Mouse (Mus musculus) layer of hippocampus, adult 2 months (tissue): ENCODE results near the gene Gdf3. TPM values are rescaled to one million over a fixed set of nuclear protein-coding genes. Genes with fewer than 3 reads are reported as not detected.
A peak's percentile ranks its signal among the peaks of the same experiment; 100 is the strongest.
"Not testable (repeated sequence)": the region's sequence is repeated elsewhere in the genome, so short reads cannot be mapped to it uniquely, and the experiment has no call there.

Experiments used
- DNase-seq, 2 experiments: peaks; one replicate each; pipeline ENCODE4 v3.0.0; 2022; ENCODE audit warnings: low spot score in 2 of 2
- H3K27ac ChIP-seq: fragments of 200-600 bp; 2 replicates; pipeline ENCODE4 v1.8.1; 2022
- H3K4me3 ChIP-seq: fragments of 200-600 bp; 2 replicates; pipeline ENCODE4 v1.8.1; 2022; ENCODE audit warnings: mild to moderate bottlenecking
- CTCF ChIP-seq: fragments of 200-600 bp; conservative IDR thresholded peaks from 2 replicates; pipeline ENCODE4 v1.8.1; 2022; ENCODE audit warnings: antibody characterized with exemption, mild to moderate bottlenecking, moderate library complexity
- long read RNA-seq, 2 experiments: library from polyadenylated mRNA; stranded (forward); transcript quantifications; one replicate each; pipeline ENCODE4 v2.0.0; 2021; ENCODE audit warnings: borderline mapping rate in 2 of 2
- total RNA-seq, 2 experiments: library from RNA; stranded (reverse); gene quantifications; 2 replicates each; pipeline ENCODE4 v1.2.3; 2021

The Gdf3 gene
- not detected for total RNA-seq
- long read RNA-seq, experiment 1: 0 reads
- long read RNA-seq, experiment 2: 0 reads

GRCm38 (mm10) chr6:122609771-122610170 lies at the start of gene Gdf3:
Gdf3 (minus strand) TSS chr6:122610087.
- no peak for DNase-seq
- TF ChIP-seq CTCF: no peak
- Histone ChIP-seq H3K4me3 (no peak within 1 kb of the TSS), H3K27ac (no peak within 1 kb of the TSS)

GRCm38 (mm10) chr6:122659567-122659966 lies 49.7 kb upstream of the Gdf3 start:
- DNase-seq: no peak
- no peak overlapping the region for H3K4me3 ChIP-seq
- no peak overlapping the region for H3K27ac ChIP-seq
- TF ChIP-seq CTCF: no peak

- no peak overlapping the region for H3K4me3 ChIP-seq
- no peak overlapping the region for H3K27ac ChIP-seq
- DNase-seq: no peak
- no peak for TF ChIP-seq CTCF
These were observed 47.7 kb upstream of the Gdf3 start for GRCm38 (mm10) chr6:122657630-122658029.

GRCm38 (mm10) chr6:122654301-122654700 lies 44.4 kb upstream of the Gdf3 start:
- no peak for TF ChIP-seq CTCF
- no peak for DNase-seq
- H3K4me3 ChIP-seq: no peak overlapping the region

GRCm38 (mm10) chr6:122650398-122650980 lies 40.6 kb upstream of the Gdf3 start:
- Histone ChIP-seq H3K27ac (no peak overlapping the region), H3K4me3 (no peak overlapping the region)
- TF ChIP-seq CTCF: no peak
- DNase-seq: no peak

More at GRCm38 (mm10) chr6:122654301-122654700, 44.4 kb upstream of the Gdf3 start:
- no peak overlapping the region for H3K27ac ChIP-seq

- Histone ChIP-seq H3K4me3 (no peak overlapping the region), H3K27ac (no peak overlapping the region)
- DNase-seq: no peak
- no peak for TF ChIP-seq CTCF
These were observed 40.0 kb upstream of the Gdf3 start for GRCm38 (mm10) chr6:122649903-122650302.

GRCm38 (mm10) chr6:122644196-122644595 lies 34.3 kb upstream of the Gdf3 start:
- not testable (repeated sequence) for DNase-seq, H3K4me3 ChIP-seq, H3K27ac ChIP-seq

GRCm38 (mm10) chr6:122637566-122637965 lies 27.7 kb upstream of the Gdf3 start:
- not testable (repeated sequence) for DNase-seq, H3K4me3 ChIP-seq, H3K27ac ChIP-seq

- peak; percentile 35 for TF ChIP-seq CTCF
- no peak for DNase-seq
- H3K4me3 ChIP-seq: no peak overlapping the region
- no peak overlapping the region for H3K27ac ChIP-seq
These were observed 26.8 kb upstream of the Gdf3 start for GRCm38 (mm10) chr6:122636666-122637065.

GRCm38 (mm10) chr6:122635315-122635714 lies 25.4 kb upstream of the Gdf3 start:
- TF ChIP-seq CTCF: no peak
- no peak for DNase-seq
- H3K27ac ChIP-seq: no peak overlapping the region
- H3K4me3 ChIP-seq: no peak overlapping the region

GRCm38 (mm10) chr6:122633411-122633810 lies 23.5 kb upstream of the Gdf3 start:
- Histone ChIP-seq H3K27ac (no peak overlapping the region), H3K4me3 (no peak overlapping the region)
- DNase-seq: peak in 1 of 2 experiments; percentile 12
- peak; percentile 77 for TF ChIP-seq CTCF

- no peak overlapping the region for H3K27ac ChIP-seq
- TF ChIP-seq CTCF: no peak
- DNase-seq: no peak
- H3K4me3 ChIP-seq: no peak overlapping the region
These were observed 17.7 kb upstream of the Gdf3 start for GRCm38 (mm10) chr6:122627469-122628108.

- DNase-seq: no peak
- Histone ChIP-seq H3K27ac (no peak within 1 kb of the TSS), H3K4me3 (no peak within 1 kb of the TSS)
- TF ChIP-seq CTCF: no peak
These were observed 16.2 kb upstream of the Gdf3 start, which contains the start of gene Dppa3 for GRCm38 (mm10) chr6:122626110-122626509. Dppa3 (plus strand) TSS chr6:122626410.

GRCm38 (mm10) chr6:122625156-122625555 lies 15.3 kb upstream of the Gdf3 start:
- DNase-seq: no peak
- Histone ChIP-seq H3K4me3 (no peak overlapping the region), H3K27ac (no peak overlapping the region)
- no peak for TF ChIP-seq CTCF
